Mouse (Mus musculus) MEL (cell line): ENCODE results near the gene Srp72. TPM values are rescaled to one million over a fixed set of nuclear protein-coding genes. Genes with fewer than 3 reads are reported as not detected.
A peak's percentile ranks its signal among the peaks of the same experiment; 100 is the strongest.

Source experiments
- DNase-seq: peaks from one replicate; pipeline ENCODE4 v3.0.0; 2011; ENCODE audit warnings: low read depth, low spot score
- H3K27ac ChIP-seq: 2 replicates; pipeline ENCODE4 v1.5.1; 2012; ENCODE audit warnings: low read depth, mild to moderate bottlenecking, control low read depth, low read length, moderate library complexity; ENCODE audit not compliant: control insufficient read depth
- H3K27me3 ChIP-seq, 2 experiments: fragments of 150-350 bp in 1 of 2; sonication (generic) in 1 of 2; 2 replicates each; pipeline ENCODE4 v1.6.1; 2012; ENCODE audit warnings: low read length in 2 of 2, mild to moderate bottlenecking in 2 of 2, improper control_type of control experiment in 1 of 2, moderate library complexity in 1 of 2; ENCODE audit not compliant: insufficient read depth in 2 of 2, control insufficient read depth in 1 of 2
- H3K36me3 ChIP-seq, 2 experiments: 2 replicates each; pipeline ENCODE4 v1.6.1; 2012 to 2014; ENCODE audit warnings: low read length in 2 of 2, improper control_type of control experiment in 1 of 2, inconsistent platforms in 1 of 2, mild to moderate bottlenecking in 1 of 2; ENCODE audit not compliant: insufficient read depth in 2 of 2, control insufficient read depth in 1 of 2
- H3K4me1 ChIP-seq, 2 experiments: fragments of 150-350 bp in 1 of 2; sonication (generic) in 1 of 2; 2 replicates each; pipeline ENCODE4 v1.6.1; 2012; ENCODE audit warnings: low read length in 2 of 2, improper control_type of control experiment in 1 of 2, mild to moderate bottlenecking in 1 of 2; ENCODE audit not compliant: insufficient read depth in 2 of 2, control insufficient read depth in 1 of 2
- H3K4me3 ChIP-seq, 2 experiments: fragments of 150-350 bp in 1 of 2; sonication (generic) in 1 of 2; 2 replicates each; pipeline ENCODE4 v1.5.1; 2012; ENCODE audit warnings: low read depth in 2 of 2, low read length in 2 of 2, mild to moderate bottlenecking in 2 of 2, moderate library complexity in 2 of 2, control low read depth in 1 of 2, improper control_type of control experiment in 1 of 2; ENCODE audit not compliant: control insufficient read depth in 1 of 2, insufficient read depth in 1 of 2
- H3K79me2 ChIP-seq: 2 replicates; pipeline ENCODE4 v1.6.1; 2012; ENCODE audit warnings: mild to moderate bottlenecking, low read length, moderate library complexity; ENCODE audit not compliant: control insufficient read depth, poor library complexity, insufficient read depth
- H3K9ac ChIP-seq: 2 replicates; pipeline ENCODE4 v1.6.1; 2012; ENCODE audit warnings: low read depth, mild to moderate bottlenecking, control low read depth, low read length, moderate library complexity; ENCODE audit not compliant: control insufficient read depth, poor library complexity, severe bottlenecking
- H3K9me3 ChIP-seq: fragments of 150-350 bp; sonication (generic); replicated peaks from 2 replicates; pipeline ENCODE4 v1.6.1; 2012; ENCODE audit warnings: mild to moderate bottlenecking, low read length, improper control_type of control experiment, moderate library complexity; ENCODE audit not compliant: insufficient read depth
- CHD1 ChIP-seq: IDR thresholded peaks from 2 replicates; pipeline ENCODE4 v1.6.1; 2012; ENCODE audit warnings: low read depth, mild to moderate bottlenecking, inconsistent platforms, low read length, improper control_type of control experiment
- CHD2 ChIP-seq: IDR thresholded peaks from 2 replicates; pipeline ENCODE4 v1.6.1; 2011; ENCODE audit warnings: low read length, improper control_type of control experiment
- EP300 ChIP-seq, 2 experiments: IDR thresholded peaks; 2 replicates each; pipeline ENCODE4 v1.6.1; 2011; ENCODE audit warnings: improper control_type of control experiment in 2 of 2, low read length in 2 of 2, low read depth in 1 of 2, mild to moderate bottlenecking in 1 of 2
- ETS1 ChIP-seq: IDR thresholded peaks from 2 replicates; pipeline ENCODE4 v1.6.1; 2012; ENCODE audit warnings: low read depth, mild to moderate bottlenecking, inconsistent platforms, low read length, improper control_type of control experiment, moderate library complexity
- GABPA ChIP-seq: IDR thresholded peaks from 2 replicates; pipeline ENCODE4 v1.6.1; 2012; ENCODE audit warnings: low read depth, mild to moderate bottlenecking, inconsistent platforms, low read length, improper control_type of control experiment, moderate library complexity
- GATA1 ChIP-seq: IDR thresholded peaks from 2 replicates; pipeline ENCODE4 v1.6.1; 2011; ENCODE audit warnings: low read depth, low read length, improper control_type of control experiment
- KAT2A ChIP-seq: conservative IDR thresholded peaks from 2 replicates; pipeline ENCODE4 v1.6.1; 2012; ENCODE audit warnings: low read depth, low read length, improper control_type of control experiment, inconsistent platforms
- MEF2A ChIP-seq: IDR thresholded peaks from 2 replicates; pipeline ENCODE4 v1.6.1; 2014; ENCODE audit warnings: low read depth, mild to moderate bottlenecking, inconsistent platforms, low read length, improper control_type of control experiment; ENCODE audit not compliant: poor library complexity, insufficient replicate concordance, severe bottlenecking; ENCODE audit errors: extremely low read depth
- MYB ChIP-seq: IDR thresholded peaks from 2 replicates; pipeline ENCODE4 v1.6.1; 2011; ENCODE audit warnings: mild to moderate bottlenecking, low read depth, low read length, improper control_type of control experiment
- MYC ChIP-seq: IDR thresholded peaks from 2 replicates; pipeline ENCODE4 v1.6.1; 2011; ENCODE audit warnings: low read depth, mild to moderate bottlenecking, low read length, improper control_type of control experiment, moderate library complexity
- NELFE ChIP-seq: IDR thresholded peaks from 2 replicates; pipeline ENCODE4 v1.6.1; 2011; ENCODE audit warnings: low read depth, low read length, improper control_type of control experiment
- NRF1 ChIP-seq: IDR thresholded peaks from 2 replicates; pipeline ENCODE4 v1.6.1; 2014; ENCODE audit warnings: low read depth, mild to moderate bottlenecking, inconsistent platforms, low read length, improper control_type of control experiment, moderate library complexity; ENCODE audit not compliant: poor library complexity, insufficient read depth, severe bottlenecking
- RCOR1 ChIP-seq: IDR thresholded peaks from 2 replicates; pipeline ENCODE4 v1.6.1; 2012; ENCODE audit warnings: low read depth, mild to moderate bottlenecking, inconsistent platforms, low read length, improper control_type of control experiment
- SIN3A ChIP-seq: IDR thresholded peaks from 2 replicates; pipeline ENCODE4 v1.6.1; 2012; ENCODE audit warnings: low read length, improper control_type of control experiment, inconsistent platforms
- TAL1 ChIP-seq: IDR thresholded peaks from 2 replicates; pipeline ENCODE4 v1.6.1; 2012; ENCODE audit warnings: mild to moderate bottlenecking, inconsistent platforms, low read length, moderate library complexity, mixed read lengths
- USF1 ChIP-seq: IDR thresholded peaks from 2 replicates; pipeline ENCODE4 v1.6.1; 2014; ENCODE audit warnings: low read depth, mild to moderate bottlenecking, inconsistent platforms, low read length, improper control_type of control experiment, moderate library complexity
- ZKSCAN1 ChIP-seq: IDR thresholded peaks from 2 replicates; pipeline ENCODE4 v1.6.1; 2012; ENCODE audit warnings: low read depth, mild to moderate bottlenecking, inconsistent platforms, low read length, improper control_type of control experiment, moderate library complexity
- ZNF384 ChIP-seq: IDR thresholded peaks from 2 replicates; pipeline ENCODE4 v1.6.1; 2012; ENCODE audit warnings: low read depth, mild to moderate bottlenecking, inconsistent platforms, low read length, improper control_type of control experiment
- polyA plus RNA-seq, 2 experiments: library from polyadenylated mRNA; stranded (reverse) in 1 of 2; unstranded in 1 of 2; fragments of >175 nt in 1 of 2; fragments of >200 nt in 1 of 2; gene quantifications; 2 replicates each; pipeline versions ENCODE4 v1.2.1 to v1.2.4; 2012; ENCODE audit warnings: low replicate concordance in 2 of 2, low read depth in 1 of 2; ENCODE audit not compliant: insufficient read length in 2 of 2, insufficient read depth in 1 of 2, missing spikeins in 1 of 2
- total RNA-seq: library from RNA; depleted of rRNA; stranded (reverse); fragments of 300-350 nt; gene quantifications from 2 replicates; pipeline ENCODE4 v1.2.3, GENCODE M21; 2012

Gene Srp72
- total and polyA plus RNA-seq, 3 experiments: 87.1 to 231 (median 140) TPM

- Histone ChIP-seq H3K4me1 (peaks cover 19 to 21% of the 10 kb centered on the region in 2 experiments), H3K27ac (peak overlapping the region; percentile 22; the same call in 1 of the 2 replicates), H3K79me2 (peaks cover 34% of the 10 kb centered on the region), H3K4me3 (no peak overlapping the region), H3K36me3 (peaks cover 28 to 30% of the 10 kb centered on the region in 2 experiments), H3K9me3 (no peaks in the 10 kb centered on the region), H3K27me3 (no peaks in the 10 kb centered on the region), H3K9ac (no peak overlapping the region)
- DNase-seq: no peak
- TF ChIP-seq SIN3A (no peak), GABPA (no peak), ETS1 (no peak), NRF1 (no peak), ZKSCAN1 (no peak), NELFE (no peak), KAT2A (no peak), CHD1 (no peak), MYC (no peak), ZNF384 (no peak), TAL1 (no peak), MEF2A (no peak), USF1 (no peak), CHD2 (no peak), MYB (no peak)
Observed at GRCm38 (mm10) chr5:76929180-76929877, 45.2 kb upstream of the Srp72 start.

- peak overlapping the region; percentile 61 for H3K27ac ChIP-seq
- H3K27me3 ChIP-seq: no peaks in the 10 kb centered on the region
- H3K9ac ChIP-seq: peak overlapping the region; percentile 30; the same call in 1 of the 2 replicates
- peaks cover 24 to 48% of the 10 kb centered on the region in 2 experiments for H3K36me3 ChIP-seq
- peak; percentile 53 for DNase-seq
- peaks cover 25 to 33% of the 10 kb centered on the region in 2 experiments for H3K4me1 ChIP-seq
- no peak overlapping the region for H3K4me3 ChIP-seq
- no peaks in the 10 kb centered on the region for H3K9me3 ChIP-seq
- TF ChIP-seq EP300 (IDR thresholded peaks at IDR 0.05; ENCODE audit: low read depth in 1 of 2, low read length in 2 of 2) (peak; percentile 17 to 46; a peak in 1 of 4 replicates), RCOR1 (peak; percentile 24; the same call in 1 of the 2 replicates), GATA1 (peak; percentile 59; the same call in 1 of the 2 replicates), CHD2 (no peak)
- peaks cover 41% of the 10 kb centered on the region for H3K79me2 ChIP-seq
Observed at GRCm38 (mm10) chr5:76939717-76940116, 34.8 kb upstream of the Srp72 start.
